Mouse (Mus musculus): Measurements from ENCODE around the gene Ifna2.

Gene Ifna2

DNA sequence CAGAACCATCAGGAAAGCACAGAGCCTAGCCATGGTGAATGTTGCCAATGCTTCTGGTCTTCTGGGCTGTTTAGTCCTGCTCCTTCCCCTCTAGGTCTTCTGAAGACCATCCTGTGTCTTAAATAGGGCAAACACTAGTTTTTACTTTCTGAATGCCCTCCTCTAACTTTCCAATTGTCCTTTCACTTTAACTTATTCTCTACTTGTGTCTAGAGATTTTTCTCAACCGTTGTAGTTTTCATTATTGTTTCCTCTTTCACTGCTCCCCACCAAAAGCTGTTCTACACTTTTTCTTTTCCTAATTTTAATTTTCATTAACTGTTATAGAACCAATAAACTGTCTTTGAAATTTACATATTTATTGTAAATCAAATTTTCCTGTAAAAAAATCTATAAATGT, 6.9 kb downstream of the Ifna2 start, which contains the start of gene Ifna16:
Gene Ifna16, minus strand, starts transcription at position 101 of the 400 bp plus-strand sequence.
- in situ Hi-C loops (cut with MboI, MseI): loop anchor here in 1 of 2 experiments (25.0 kb wide), 2 partner anchors 585 to 860 kb away; no protein-coding TSS in a partner anchor

DNA sequence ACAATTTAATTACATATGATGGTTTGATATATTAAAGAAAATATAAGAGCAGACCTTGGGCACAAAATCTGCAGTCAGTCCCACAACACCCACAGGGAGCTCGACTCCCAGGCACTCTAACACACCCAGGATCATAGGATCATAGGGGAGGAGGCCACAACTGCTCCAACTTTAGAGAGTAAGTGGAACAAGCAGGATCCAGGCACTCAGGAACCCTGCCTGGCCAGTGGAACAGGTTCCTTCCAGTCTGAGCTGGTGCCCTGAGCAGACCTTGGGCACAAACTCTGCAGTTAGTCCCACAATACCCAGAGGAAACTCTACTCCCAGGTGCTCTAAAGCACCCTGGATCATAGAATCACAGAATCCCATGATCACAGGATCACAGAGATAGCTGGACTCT, 28.3 kb downstream of the Ifna2 start:
- in situ Hi-C loops (cut with MboI, MseI): no loop called here

DNA sequence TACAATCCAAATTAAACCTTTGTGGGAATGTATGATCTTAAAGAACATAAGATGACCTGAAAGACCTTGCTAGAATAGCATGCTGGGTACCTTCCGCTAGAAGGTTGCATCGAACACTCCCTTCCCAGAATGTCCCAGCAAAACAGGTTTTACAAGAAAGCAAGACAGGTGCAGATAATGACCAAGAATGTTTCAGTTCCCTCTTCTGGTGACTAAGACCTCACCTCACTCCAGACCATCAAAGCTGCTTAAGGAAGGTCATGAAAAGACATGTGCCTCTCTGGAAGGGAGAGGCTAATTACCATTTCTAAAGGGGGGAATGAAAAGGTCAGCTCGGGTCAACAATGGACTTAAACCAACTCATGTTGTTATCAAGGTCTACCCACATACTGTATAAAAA, 30.1 kb downstream of the Ifna2 start:
- in situ Hi-C loops (cut with MboI, MseI): no loop called here

DNA sequence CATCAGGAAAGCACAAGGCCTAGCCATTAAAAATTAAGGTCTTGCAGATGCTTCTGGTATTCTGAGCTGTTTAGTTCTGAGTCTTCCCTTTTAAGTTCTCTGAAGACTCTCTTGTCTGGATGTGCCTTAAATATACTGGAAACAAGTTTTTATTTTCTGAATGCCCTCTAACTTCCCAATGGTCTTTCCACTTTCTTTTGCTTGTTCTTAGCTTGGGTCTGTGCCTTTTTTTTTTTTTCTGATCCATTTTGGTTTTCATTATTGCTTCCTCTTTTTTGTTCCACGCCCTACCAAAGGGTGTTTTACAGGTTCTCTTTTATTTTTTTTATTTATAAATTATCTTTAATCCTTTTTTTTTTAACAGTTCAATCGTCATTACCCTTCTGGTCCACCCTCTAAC, 39.4 kb downstream of the Ifna2 start, which contains the start of gene Ifna13:
Gene Ifna13, minus strand, starts transcription at position 101 of the 400 bp plus-strand sequence.
- in situ Hi-C loops (cut with MboI, MseI): loop anchor here (5.0 kb wide), 1 partner anchor 92 kb away; no protein-coding TSS in a partner anchor

DNA sequence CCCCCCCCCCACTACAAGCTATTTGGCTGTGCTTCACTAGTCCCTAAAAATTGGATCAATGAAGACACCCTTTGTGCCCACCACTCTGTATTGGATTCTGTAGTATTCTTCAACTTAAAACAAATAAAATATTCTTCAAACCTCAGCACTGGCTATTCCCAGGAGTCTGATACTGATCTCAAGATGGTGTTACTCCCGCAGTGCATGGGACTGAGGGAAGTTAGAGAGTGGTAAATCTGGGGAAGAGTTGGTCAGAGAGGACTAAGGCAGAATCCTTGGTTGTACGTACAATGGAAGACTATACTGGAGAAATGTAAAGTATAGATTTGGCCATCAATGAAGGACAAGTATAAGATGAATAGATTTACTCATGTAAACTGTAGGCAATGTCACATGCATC, 41.2 kb downstream of the Ifna2 start:
- in situ Hi-C loops (cut with MboI, MseI): loop anchor here (5.0 kb wide), 1 partner anchor 90 kb away; no protein-coding TSS in a partner anchor

DNA sequence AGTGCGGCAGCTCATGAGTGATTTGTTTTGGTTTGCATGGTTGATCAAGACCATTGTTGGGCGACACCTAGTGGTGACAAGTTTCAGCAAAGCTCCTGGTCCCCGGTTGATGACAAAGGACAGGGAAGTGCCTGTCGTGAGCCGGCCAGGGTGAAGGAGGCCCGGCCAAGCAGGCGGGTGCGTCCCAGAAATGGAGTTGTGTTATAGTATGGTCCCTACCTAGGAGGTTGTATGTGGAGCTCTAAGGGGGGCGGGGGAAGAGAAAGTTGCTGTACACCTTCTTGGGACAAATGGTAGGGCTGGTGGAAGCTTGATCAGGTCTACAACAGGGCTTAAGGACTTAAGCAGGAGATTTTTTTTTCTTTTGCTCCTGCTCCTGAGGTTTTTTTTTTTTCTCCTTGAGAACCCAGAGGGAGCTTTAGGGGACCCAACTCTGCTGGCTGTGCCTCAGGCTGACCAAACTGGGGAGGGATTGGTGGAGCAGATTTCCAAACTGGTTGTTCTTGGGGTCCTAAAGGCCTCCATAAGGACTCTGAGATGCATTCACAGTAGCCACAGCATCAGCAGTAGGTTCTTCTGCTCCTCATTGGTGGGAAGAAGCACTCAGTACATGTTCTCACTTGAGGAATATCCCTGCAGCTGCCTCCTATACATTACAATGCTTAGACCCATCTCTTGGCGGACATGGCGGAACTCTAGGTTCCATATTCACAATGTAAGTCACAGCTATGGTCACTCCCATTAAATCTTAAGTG, 42.5 kb downstream of the Ifna2 start:
- in situ Hi-C loops (cut with MboI, MseI): loop anchor here (5.0 kb wide), 1 partner anchor 89 kb away; no protein-coding TSS in a partner anchor

DNA sequence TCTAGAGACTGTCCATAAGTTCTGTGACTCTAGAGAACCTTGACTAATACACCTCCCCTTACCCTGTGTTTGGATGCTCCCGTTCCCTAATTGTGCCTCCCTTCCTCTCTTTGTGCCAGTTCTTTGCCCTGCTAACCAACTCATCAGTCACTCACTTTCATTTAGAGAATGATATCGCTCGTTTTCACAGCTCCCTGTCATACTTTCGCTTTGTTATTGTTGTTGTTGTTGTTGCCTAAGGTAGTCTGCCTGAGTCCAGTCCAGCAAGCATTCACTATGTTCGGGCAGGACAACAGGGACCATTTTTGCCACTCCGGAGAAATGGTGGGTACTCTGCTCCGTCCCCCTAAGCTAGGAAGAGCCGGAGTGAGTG, 43.0 kb downstream of the Ifna2 start:
- in situ Hi-C loops (cut with MboI, MseI): loop anchor here (5.0 kb wide), 1 partner anchor 88 kb away; no protein-coding TSS in a partner anchor

DNA sequence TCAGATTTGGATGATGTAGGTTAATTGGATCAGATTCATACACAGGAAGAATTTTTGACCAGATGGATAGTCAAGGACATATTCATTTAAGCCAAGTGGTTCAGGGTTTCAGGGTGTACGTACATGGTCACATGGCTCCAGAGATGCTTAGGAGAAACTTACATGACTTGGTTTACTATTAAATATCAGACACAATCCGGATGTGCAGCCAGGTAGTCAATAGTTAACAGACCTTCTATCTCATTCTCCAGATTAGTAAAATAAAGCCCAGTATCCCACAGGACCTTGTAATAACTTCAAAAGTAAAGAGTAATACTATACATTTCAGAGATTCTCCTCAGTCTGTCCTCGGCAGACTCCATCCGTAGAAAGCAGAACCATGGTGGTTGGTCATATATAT, 49.4 kb downstream of the Ifna2 start, which contains the start of gene C87499:
Gene C87499, minus strand, starts transcription at position 101 of the 400 bp plus-strand sequence.
- in situ Hi-C loops (cut with MboI, MseI): no loop called here

Data from T-helper 17 cell (primary cell).